Mouse (Mus musculus) kidney, embryonic 16.5 days (tissue): ENCODE data around the gene St6galnac5. TPM values are rescaled to one million over a fixed set of nuclear protein-coding genes. Genes with fewer than 3 reads are reported as not detected.

Experiments used
- ATAC-seq: fragments of 200-750 bp; cut with Nextera tagmentation; 2 replicates; pipeline ENCODE4 v1.8.0; 2017; ENCODE audit warnings: moderate TSS enrichment; ENCODE audit not compliant: low FRiP score, low TSS enrichment
- H3K27ac ChIP-seq: fragments of 300-500 bp; sonication (generic); 2 replicates; pipeline ENCODE4 v1.5.1; 2014; ENCODE audit warnings: low read length
- H3K27me3 ChIP-seq: fragments of 300-500 bp; sonication (generic); 2 replicates; pipeline ENCODE4 v1.6.1; 2014; ENCODE audit warnings: low read length, control low read depth, mixed read lengths; ENCODE audit not compliant: insufficient read depth
- H3K36me3 ChIP-seq: fragments of 300-500 bp; sonication (generic); 2 replicates; pipeline ENCODE4 v1.6.1; 2014; ENCODE audit warnings: low read length, control low read depth, mixed read lengths; ENCODE audit not compliant: insufficient read depth
- H3K4me1 ChIP-seq: fragments of 300-500 bp; sonication (generic); 2 replicates; pipeline ENCODE4 v1.6.1; 2014; ENCODE audit warnings: low read length, control low read depth, mixed read lengths; ENCODE audit not compliant: insufficient read depth
- H3K4me2 ChIP-seq: fragments of 300-500 bp; sonication (generic); replicated peaks from 2 replicates; pipeline ENCODE4 v1.6.1; 2014; ENCODE audit warnings: low read depth, low read length
- H3K4me3 ChIP-seq: fragments of 300-500 bp; sonication (generic); 2 replicates; pipeline ENCODE4 v1.5.1; 2014; ENCODE audit warnings: mild to moderate bottlenecking, low read length
- H3K9ac ChIP-seq: fragments of 300-500 bp; sonication (generic); replicated peaks from 2 replicates; pipeline ENCODE4 v1.6.1; 2014; ENCODE audit warnings: low read length
- H3K9me3 ChIP-seq: fragments of 300-500 bp; sonication (generic); 2 replicates; pipeline ENCODE4 v1.6.1; 2016; ENCODE audit warnings: low read length, control low read depth
- WGBS: fragments of 180-500 bp; shearing (Covaris S2); extraction: QIAGEN DNeasy Blood & Tissue Kit; methylation state at CpG from one replicate; pipeline ENCODE4 v1.1.7; 2014; 5-methylcytosine and 5-hydroxymethylcytosine counted together
- polyA plus RNA-seq: library from polyadenylated mRNA; unstranded; fragments of >200 nt; fragmentation: Nextera tagmentation; extraction: Ambion mirVana; gene quantifications from 2 replicates; pipeline ENCODE4 v1.2.1, GENCODE M21; 2015

St6galnac5 gene
- polyA plus RNA-seq, 1 experiment from 2014 or later: 0.85 TPM

DNA sequence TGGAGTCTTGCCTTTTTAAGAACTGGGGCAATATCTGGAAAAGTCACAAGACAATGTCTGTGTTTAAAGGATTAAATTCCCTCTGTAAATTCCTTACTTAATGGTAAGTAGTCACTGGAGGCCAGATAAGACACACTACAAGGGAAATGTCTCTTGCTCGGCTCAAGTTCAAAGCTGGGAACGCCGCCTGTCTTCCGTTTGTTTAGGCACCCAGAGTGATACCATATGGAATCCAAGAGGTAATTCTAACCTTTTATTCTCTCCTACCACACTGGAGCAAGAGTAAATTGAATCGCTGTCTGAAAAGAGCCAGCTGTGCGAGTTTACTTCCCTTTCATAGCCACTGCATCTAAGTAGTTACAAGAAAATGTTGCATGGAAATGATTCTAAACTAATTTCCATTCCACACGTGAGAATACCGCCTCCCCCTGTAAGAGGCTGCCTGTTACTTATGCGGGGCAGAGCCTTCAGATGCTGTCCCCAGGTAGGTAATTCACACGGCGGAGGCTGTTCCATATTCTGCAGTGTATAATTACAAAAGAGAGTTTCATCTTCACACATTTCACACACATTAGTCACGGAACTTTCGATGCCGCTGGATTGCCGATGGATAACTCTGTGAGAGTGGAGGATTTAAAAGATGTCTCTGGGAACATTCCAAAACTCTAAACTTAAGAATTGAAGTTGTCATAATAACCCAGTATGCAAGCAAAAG lies 101.8 kb downstream of the St6galnac5 start:
- Histone ChIP-seq H3K27ac (peak overlapping the region; percentile 66; the same call in 1 of the 2 replicates), H3K9me3 (no peaks in the 10 kb centered on the region), H3K4me3 (no peak overlapping the region), H3K9ac (no peak overlapping the region), H3K27me3 (no peaks in the 10 kb centered on the region), H3K4me1 (peaks cover 7% of the 10 kb centered on the region; the same call in 1 of the 2 replicates), H3K4me2 (peak overlapping the region; percentile 26), H3K36me3 (no peaks in the 10 kb centered on the region)
- peak; percentile 78; the same call in 1 of the 2 replicates for ATAC-seq
- WGBS: 29% methylated on average over 15 of the region's 15 CpGs

DNA sequence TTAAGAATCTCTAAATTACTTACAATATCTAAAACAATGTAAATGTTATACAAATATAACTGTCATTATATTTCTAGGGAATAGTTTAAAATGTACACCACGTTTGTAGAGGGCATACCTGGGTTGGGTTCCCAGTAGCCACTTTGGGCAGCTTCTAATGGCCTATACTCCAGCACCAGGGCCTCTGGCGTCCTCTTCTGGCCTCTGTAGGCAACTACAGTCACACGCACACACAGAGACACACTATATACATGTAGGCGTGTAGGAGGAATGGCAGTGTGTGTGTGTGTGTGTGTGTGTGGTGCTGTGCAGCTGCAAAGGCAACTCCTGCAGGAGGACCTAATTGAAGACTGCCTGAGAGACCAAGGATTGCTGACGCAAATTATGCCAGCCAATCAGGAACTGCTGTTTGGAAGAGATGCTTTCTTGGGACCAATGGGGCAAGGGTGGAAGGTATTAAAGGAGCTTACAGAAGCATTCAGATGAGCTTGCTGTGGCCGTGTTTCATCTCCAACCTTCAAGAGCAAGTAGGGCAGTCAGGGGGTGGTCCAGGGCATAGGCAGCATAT lies 106.2 kb downstream of the St6galnac5 start:
- Histone ChIP-seq H3K9me3 (no peaks in the 10 kb centered on the region), H3K27me3 (no peaks in the 10 kb centered on the region), H3K4me1 (peaks cover 4% of the 10 kb centered on the region; the same call in 1 of the 2 replicates), H3K4me3 (no peak overlapping the region), H3K36me3 (no peaks in the 10 kb centered on the region), H3K27ac (no peak overlapping the region), H3K9ac (no peak overlapping the region), H3K4me2 (no peak overlapping the region)
- 90% methylated on average over 6 of the region's 6 CpGs for WGBS
- ATAC-seq: no peak

DNA sequence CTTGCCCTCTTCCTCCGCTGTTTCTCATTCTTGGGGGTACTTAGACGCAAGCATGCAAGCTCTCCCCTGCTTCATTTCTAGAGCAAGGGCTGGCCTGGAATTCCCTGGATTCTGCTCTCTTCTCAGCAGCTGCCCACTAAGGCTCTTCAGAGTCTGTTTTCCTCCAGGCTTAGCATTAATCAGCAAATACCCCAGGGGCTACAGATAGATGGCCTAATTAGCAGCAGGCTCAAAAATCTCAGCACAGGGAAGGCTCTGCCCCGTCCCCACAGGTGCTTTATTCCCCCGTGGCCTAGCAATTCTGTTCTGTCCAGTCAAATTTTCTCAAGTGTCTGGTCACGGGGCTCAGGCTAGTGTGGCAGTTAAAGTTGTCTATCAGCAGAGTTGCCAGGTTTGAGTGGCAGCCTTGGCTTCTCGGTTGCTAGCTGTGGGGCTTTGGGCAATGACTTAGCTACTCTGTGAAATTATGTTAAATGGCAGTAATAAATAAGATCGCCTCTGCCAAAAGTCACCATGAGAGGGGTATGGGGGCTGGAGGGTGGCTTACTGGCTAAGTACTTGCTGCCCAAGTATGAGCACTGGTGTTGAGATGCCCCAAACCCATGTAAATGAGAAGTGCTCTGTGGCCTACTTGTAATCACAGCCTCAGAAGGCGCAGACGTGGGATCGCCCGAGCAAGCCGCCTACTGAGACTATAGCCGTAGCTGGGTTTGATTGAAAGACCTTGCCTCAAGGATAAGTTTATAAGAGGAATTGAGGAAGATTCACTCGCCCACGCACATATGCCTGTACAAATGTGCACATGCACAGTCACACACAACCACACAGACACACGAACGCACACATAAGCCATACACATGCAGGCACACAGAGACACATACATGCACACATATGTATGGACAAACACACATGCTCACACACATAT lies 107.4 kb downstream of the St6galnac5 start:
- Histone ChIP-seq H3K9ac (no peak overlapping the region), H3K9me3 (no peaks in the 10 kb centered on the region), H3K27me3 (no peaks in the 10 kb centered on the region), H3K4me2 (no peak overlapping the region), H3K4me3 (no peak overlapping the region), H3K4me1 (no peaks in the 10 kb centered on the region), H3K27ac (no peak overlapping the region), H3K36me3 (no peaks in the 10 kb centered on the region)
- WGBS: 89% methylated on average over 17 of the region's 17 CpGs
- no peak for ATAC-seq

DNA sequence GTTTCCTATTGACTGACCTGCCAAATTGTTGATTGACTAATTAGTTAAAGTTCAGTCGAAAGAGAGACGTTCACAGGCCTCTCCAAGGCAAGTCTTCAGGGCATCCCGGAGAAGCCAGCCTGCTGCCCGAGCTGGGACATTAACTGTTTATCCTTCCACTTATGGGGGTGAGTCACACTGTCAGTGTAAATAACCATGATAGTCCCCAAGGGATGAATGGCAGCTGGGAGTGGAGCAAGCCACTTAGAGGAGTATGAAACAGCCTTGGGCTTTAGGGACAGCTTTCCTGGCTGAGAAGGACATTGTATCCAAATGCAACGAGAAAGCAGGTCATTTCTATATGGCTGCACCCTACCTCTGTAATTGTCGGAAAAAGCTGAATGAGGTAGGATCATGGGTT lies 109.5 kb downstream of the St6galnac5 start:
- Histone ChIP-seq H3K4me1 (no peaks in the 10 kb centered on the region), H3K27me3 (no peaks in the 10 kb centered on the region), H3K4me3 (no peak overlapping the region), H3K36me3 (no peaks in the 10 kb centered on the region), H3K9me3 (no peaks in the 10 kb centered on the region), H3K4me2 (no peak overlapping the region), H3K9ac (no peak overlapping the region), H3K27ac (no peak overlapping the region)
- WGBS: 47% methylated on average over 6 of the region's 6 CpGs
- ATAC-seq: no peak

DNA sequence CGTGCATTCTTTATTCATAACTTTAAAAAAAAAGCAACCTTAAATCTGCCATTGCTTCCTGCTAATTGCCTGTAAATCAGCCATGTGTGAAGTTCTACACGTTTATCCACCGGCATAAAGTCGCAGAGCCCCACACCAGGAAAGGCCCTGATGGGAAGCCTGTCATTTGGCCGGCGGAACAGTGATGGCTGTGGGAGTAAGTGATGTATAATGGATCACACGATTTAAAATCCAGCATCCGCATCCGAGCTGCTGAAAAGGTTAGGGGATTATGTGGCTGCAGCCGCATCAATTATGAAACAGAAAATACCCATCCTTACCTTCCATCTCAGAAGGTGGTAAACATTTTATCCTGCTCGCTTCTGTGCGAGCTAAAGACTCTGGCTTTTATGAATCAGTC lies 110.0 kb downstream of the St6galnac5 start:
- Histone ChIP-seq H3K9me3 (no peaks in the 10 kb centered on the region), H3K4me3 (no peak overlapping the region), H3K27ac (no peak overlapping the region), H3K36me3 (no peaks in the 10 kb centered on the region), H3K4me1 (no peaks in the 10 kb centered on the region), H3K9ac (no peak overlapping the region), H3K4me2 (no peak overlapping the region), H3K27me3 (no peaks in the 10 kb centered on the region)
- WGBS: 36% methylated on average over 12 of the region's 12 CpGs
- no peak for ATAC-seq

DNA sequence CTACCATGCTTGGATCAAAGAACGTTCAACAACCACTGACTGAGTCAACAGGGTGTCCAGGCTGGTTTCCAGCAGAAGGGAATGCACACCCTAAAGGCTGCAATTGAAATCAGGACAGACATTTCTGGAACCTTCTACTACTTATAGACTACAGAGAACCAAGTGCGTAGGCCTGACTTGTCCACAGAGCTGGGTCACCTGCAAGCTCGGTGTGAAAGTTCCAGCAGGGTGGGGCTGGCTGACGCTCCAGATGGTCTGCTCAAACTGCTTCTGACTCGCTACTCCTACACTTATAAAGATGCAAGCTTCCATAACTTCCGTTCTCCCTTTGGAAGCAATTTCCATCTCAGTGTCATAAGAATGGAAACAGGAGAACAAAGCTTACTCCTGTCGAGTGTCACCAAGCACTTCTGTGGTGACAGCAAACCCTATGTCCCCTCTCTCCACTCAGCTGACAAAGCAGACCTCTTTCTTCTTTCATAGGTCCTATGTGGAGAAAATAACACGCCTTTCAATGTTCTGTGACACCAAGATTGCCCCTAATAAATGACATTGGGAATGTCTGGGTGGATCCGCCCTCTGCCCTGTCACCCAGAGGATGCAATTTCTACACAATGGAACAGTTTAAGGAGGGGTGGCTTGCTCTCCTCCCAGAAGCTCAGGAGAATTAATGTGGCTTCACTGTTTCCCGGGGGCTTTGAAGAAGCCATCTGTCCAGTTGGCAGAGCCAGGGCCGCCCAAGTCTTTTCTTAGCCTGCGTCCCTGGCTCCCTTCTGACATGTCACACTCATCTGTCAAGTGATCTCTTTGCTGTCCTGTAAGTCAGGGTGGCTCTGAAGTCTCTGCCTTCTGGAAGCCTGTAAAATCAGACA lies 114.2 kb downstream of the St6galnac5 start:
- H3K4me2 ChIP-seq: no peak overlapping the region
- no peak overlapping the region for H3K27ac ChIP-seq
- no peaks in the 10 kb centered on the region for H3K9me3 ChIP-seq
- 52% methylated on average over 12 of the region's 12 CpGs for WGBS
- H3K9ac ChIP-seq: no peak overlapping the region
- no peak overlapping the region for H3K4me3 ChIP-seq
- no peaks in the 10 kb centered on the region for H3K36me3 ChIP-seq
- H3K27me3 ChIP-seq: no peaks in the 10 kb centered on the region
- no peak for ATAC-seq
- no peaks in the 10 kb centered on the region for H3K4me1 ChIP-seq

DNA sequence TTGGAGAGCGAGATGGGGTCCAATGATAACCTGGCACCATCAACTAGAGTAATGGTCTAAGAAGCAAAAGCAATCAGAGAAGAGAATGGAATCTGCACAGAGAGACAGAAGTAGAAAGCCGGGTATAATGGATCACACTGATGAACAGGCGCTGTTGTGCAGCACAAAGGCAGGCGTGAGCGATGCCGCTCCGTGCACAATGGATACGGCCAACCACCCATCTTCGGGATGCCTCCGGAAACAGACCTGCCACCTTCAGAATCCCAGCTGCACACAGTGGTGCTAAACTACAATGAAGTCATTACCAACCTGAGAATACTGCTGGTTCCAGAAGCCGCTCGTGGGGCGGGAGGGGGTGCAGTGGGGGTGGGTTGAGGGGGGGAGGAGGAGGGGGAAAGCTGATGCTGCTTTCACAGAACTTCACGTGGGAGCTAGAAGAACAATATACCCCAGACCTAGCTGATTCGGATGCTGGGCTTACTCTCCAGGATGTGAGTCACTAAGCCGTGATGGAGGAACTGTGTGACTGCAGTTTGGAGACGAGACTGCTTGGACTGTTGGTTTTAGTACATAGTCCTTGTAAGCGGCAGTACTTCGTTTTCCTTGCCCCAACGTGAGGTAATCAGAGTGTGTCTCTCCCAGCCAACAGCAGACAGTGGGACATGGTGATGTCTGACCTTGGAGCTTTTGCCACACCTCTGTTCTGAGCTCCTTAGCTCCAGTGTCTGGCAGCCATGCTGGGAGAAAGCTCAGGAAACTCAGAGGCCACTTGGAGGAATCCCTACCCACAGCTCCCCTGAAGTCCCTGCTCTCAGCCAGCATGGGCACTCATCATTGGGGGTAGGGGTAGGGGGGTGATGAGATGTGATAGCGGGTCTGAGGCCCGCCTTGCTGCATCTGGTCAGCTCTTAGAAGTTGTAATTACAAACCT lies 115.7 kb downstream of the St6galnac5 start:
- H3K4me1 ChIP-seq: no peaks in the 10 kb centered on the region
- H3K4me2 ChIP-seq: no peak overlapping the region
- 68% methylated on average over 22 of the region's 22 CpGs for WGBS
- H3K9me3 ChIP-seq: no peaks in the 10 kb centered on the region
- ATAC-seq: no peak
- no peak overlapping the region for H3K9ac ChIP-seq
- H3K27me3 ChIP-seq: no peaks in the 10 kb centered on the region
- H3K4me3 ChIP-seq: no peak overlapping the region
- no peak overlapping the region for H3K27ac ChIP-seq
- H3K36me3 ChIP-seq: no peaks in the 10 kb centered on the region

DNA sequence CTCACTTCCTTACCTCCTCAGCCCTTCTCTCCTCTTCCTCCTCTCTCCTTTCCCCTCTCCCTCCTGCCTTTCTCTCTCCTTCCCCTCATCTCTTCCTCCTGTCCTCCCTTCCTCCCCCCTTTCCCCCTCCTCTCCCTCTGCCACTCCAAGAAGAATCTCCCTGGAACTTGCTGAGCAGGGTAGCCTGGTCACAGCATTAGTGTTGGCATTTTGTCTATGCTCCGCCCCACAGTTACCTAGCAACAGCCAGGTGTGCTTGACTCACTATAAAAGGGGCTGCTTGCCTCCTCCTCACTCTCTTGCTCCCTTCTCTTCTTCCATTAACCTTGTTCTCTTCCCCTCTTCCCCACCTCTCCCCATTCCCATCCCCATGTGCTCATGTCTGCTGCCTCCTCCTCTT lies 120.1 kb downstream of the St6galnac5 start:
- 86% methylated on average over 1 of the region's 1 CpGs for WGBS
- no peaks in the 10 kb centered on the region for H3K9me3 ChIP-seq
- ATAC-seq: no peak; the same call in 1 of the 2 replicates
- no peaks in the 10 kb centered on the region for H3K27me3 ChIP-seq
- no peak overlapping the region for H3K9ac ChIP-seq
- no peak overlapping the region for H3K4me2 ChIP-seq
- H3K27ac ChIP-seq: no peak overlapping the region
- H3K4me1 ChIP-seq: no peaks in the 10 kb centered on the region
- H3K36me3 ChIP-seq: no peaks in the 10 kb centered on the region
- H3K4me3 ChIP-seq: no peak overlapping the region
